Mouse (Mus musculus): ENCODE measurements around the gene Nqo1.

DNA sequence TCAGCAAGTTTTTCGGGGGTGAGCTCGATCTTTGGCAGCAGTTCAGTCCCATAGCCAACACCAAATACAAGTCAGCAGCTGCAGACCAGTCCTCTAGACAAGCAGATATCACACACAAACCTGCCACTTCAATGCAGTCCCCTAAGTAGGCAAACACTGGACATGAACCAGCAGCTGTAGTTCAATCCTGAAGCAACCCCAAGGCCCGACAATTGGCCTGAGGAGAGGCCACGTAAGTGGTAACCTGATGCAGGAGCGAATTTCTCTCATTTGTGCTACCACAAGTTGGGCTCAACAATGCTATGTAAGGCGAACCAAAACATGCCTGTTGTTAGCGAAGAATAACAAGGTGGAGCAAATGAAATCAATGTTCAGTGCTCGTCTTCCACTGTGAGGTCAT lies 22.3 kb downstream of the Nqo1 start:
- no peak for TF ChIP-seq POLR2A (IDR thresholded peaks at IDR 0.05; ENCODE audit: borderline replicate concordance, extremely low read depth, insufficient read depth, insufficient read length, poor library complexity, severe bottlenecking)
- no peak for TF ChIP-seq CTCF (IDR thresholded peaks at IDR 0.05; ENCODE audit: borderline replicate concordance, extremely low read depth, insufficient read depth, insufficient read length)

Data from brain, embryonic 14.5 days (tissue).